19 mouse cellular contexts compared by ENCODE assay signal in genomic region chr9:30834565-30834905, GRCm38 (mm10).
DNase-seq lines count a peak whose midpoint lies in the region; ATAC-seq lines count a peak whose summit lies in the region.
"Had no signal": no experiment of that assay in that cellular context is flagged by ENCODE, and none has a peak within 500 bp of the region (broad histone marks: within the 10 kb centered on the region; RNA-seq: fewer than 3 reads in every experiment).

No protein-coding gene starts in this region.

- H3K4me1 ChIP-seq in hindbrain, embryonic 12.5 days = peaks cover 3% of the 10 kb centered on the region; the same call in 1 of the 2 replicates
- H3K4me1 ChIP-seq in hindbrain, embryonic 16.5 days (ENCODE audit: control insufficient read depth, insufficient read depth, low read depth, low read length) = no peaks in the 10 kb centered on the region
- H3K4me1 ChIP-seq in embryonic facial prominence, embryonic 10.5 days = peaks cover 20% of the 10 kb centered on the region
- peaks cover 3% of the 10 kb centered on the region; the same call in 1 of the 2 replicates for H3K4me1 ChIP-seq in limb, embryonic 11.5 days (ENCODE audit: control insufficient read depth, insufficient read depth, low read length)
- H3K4me1 ChIP-seq in liver, embryonic 11.5 days (replicated peaks; ENCODE audit: control insufficient read depth, insufficient read depth, low read length) = no peaks in the 10 kb centered on the region
- H3K4me1 ChIP-seq: liver, embryonic 13.5 days; midbrain, embryonic 12.5 days had no signal

- no peak overlapping the region for H3K4me3 ChIP-seq in hindbrain, embryonic 12.5 days
- no peak overlapping the region for H3K4me3 ChIP-seq in hindbrain, embryonic 16.5 days (ENCODE audit: low read length)
- H3K4me3 ChIP-seq in embryonic facial prominence, embryonic 10.5 days = peak overlapping the region; percentile 26
- no peak overlapping the region for H3K4me3 ChIP-seq in limb, embryonic 11.5 days (ENCODE audit: low read depth, low read length)
- H3K4me3 ChIP-seq in liver, embryonic 11.5 days (ENCODE audit: low read depth, low read length) = no peak overlapping the region
- H3K4me3 ChIP-seq: left cerebral cortex, adult 2 months; liver, embryonic 13.5 days; midbrain, embryonic 12.5 days; myocyte had no signal

- H3K27ac ChIP-seq in hindbrain, embryonic 12.5 days = peak overlapping the region; percentile 67
- H3K27ac ChIP-seq in hindbrain, embryonic 16.5 days (ENCODE audit: low read depth, low read length) = no peak overlapping the region
- peak overlapping the region; percentile 88 for H3K27ac ChIP-seq in embryonic facial prominence, embryonic 10.5 days (replicated peaks)
- peak overlapping the region; percentile 87 for H3K27ac ChIP-seq in limb, embryonic 11.5 days (replicated peaks; ENCODE audit: low read depth, low read length)
- H3K27ac ChIP-seq in liver, embryonic 11.5 days (ENCODE audit: low read depth, low read length) = no peak overlapping the region
- H3K27ac ChIP-seq: left cerebral cortex, adult 2 months; liver, embryonic 13.5 days; midbrain, embryonic 12.5 days had no signal

- no peaks in the 10 kb centered on the region for H3K9me3 ChIP-seq in hindbrain, embryonic 12.5 days (replicated peaks)
- H3K9me3 ChIP-seq in hindbrain, embryonic 16.5 days (ENCODE audit: control insufficient read depth, low read length) = no peaks in the 10 kb centered on the region
- no peaks in the 10 kb centered on the region for H3K9me3 ChIP-seq in embryonic facial prominence, embryonic 10.5 days
- no peaks in the 10 kb centered on the region for H3K9me3 ChIP-seq in limb, embryonic 11.5 days (ENCODE audit: control insufficient read depth, low read length)
- no peaks in the 10 kb centered on the region for H3K9me3 ChIP-seq in liver, embryonic 11.5 days (ENCODE audit: control insufficient read depth, low read length)
- H3K9me3 ChIP-seq: liver, embryonic 13.5 days; midbrain, embryonic 12.5 days had no signal

- no peaks in the 10 kb centered on the region for H3K27me3 ChIP-seq in hindbrain, embryonic 12.5 days
- H3K27me3 ChIP-seq in hindbrain, embryonic 16.5 days (replicated peaks; ENCODE audit: control insufficient read depth, insufficient read depth, low read length) = no peaks in the 10 kb centered on the region
- no peaks in the 10 kb centered on the region for H3K27me3 ChIP-seq in embryonic facial prominence, embryonic 10.5 days (replicated peaks; ENCODE audit: low read depth, poor library complexity, severe bottlenecking)
- no peaks in the 10 kb centered on the region for H3K27me3 ChIP-seq in limb, embryonic 11.5 days (ENCODE audit: control insufficient read depth, insufficient read depth, low read length)
- H3K27me3 ChIP-seq in liver, embryonic 11.5 days (replicated peaks; ENCODE audit: control insufficient read depth, insufficient read depth, low read length) = no peaks in the 10 kb centered on the region
- H3K27me3 ChIP-seq: liver, embryonic 13.5 days; midbrain, embryonic 12.5 days had no signal

- 58% methylated on average over 10 of the region's 10 CpGs for WGBS in hindbrain, embryonic 12.5 days
- WGBS in hindbrain, embryonic 16.5 days = 73% methylated on average over 10 of the region's 10 CpGs
- WGBS in embryonic facial prominence, embryonic 10.5 days = 24% methylated on average over 10 of the region's 10 CpGs
- 33% methylated on average over 10 of the region's 10 CpGs for WGBS in limb, embryonic 11.5 days
- 70% methylated on average over 10 of the region's 10 CpGs for WGBS in liver, embryonic 11.5 days

- no peak overlapping the region for H3K4me2 ChIP-seq in hindbrain, embryonic 12.5 days (replicated peaks)
- no peak overlapping the region for H3K4me2 ChIP-seq in hindbrain, embryonic 16.5 days (ENCODE audit: low read length)
- no peak overlapping the region for H3K4me2 ChIP-seq in limb, embryonic 11.5 days (ENCODE audit: low read depth, severe bottlenecking)
- no peak overlapping the region for H3K4me2 ChIP-seq in liver, embryonic 11.5 days
- H3K4me2 ChIP-seq: liver, embryonic 13.5 days; midbrain, embryonic 12.5 days had no signal

- no peaks in the 10 kb centered on the region for H3K36me3 ChIP-seq in hindbrain, embryonic 12.5 days
- no peaks in the 10 kb centered on the region for H3K36me3 ChIP-seq in hindbrain, embryonic 16.5 days (ENCODE audit: control insufficient read depth, insufficient read depth, low read length)
- no peaks in the 10 kb centered on the region for H3K36me3 ChIP-seq in embryonic facial prominence, embryonic 10.5 days (replicated peaks)
- H3K36me3 ChIP-seq in limb, embryonic 11.5 days (ENCODE audit: control insufficient read depth, insufficient read depth, low read length) = no peaks in the 10 kb centered on the region
- no peaks in the 10 kb centered on the region for H3K36me3 ChIP-seq in liver, embryonic 11.5 days (ENCODE audit: control insufficient read depth, insufficient read depth, low read length)
- H3K36me3 ChIP-seq: liver, embryonic 13.5 days; midbrain, embryonic 12.5 days had no signal

- intact Hi-C loops in heart, postnatal 25 days (cut with DNase I) = no loop called here

- ATAC-seq in hindbrain, embryonic 12.5 days (ENCODE audit: low FRiP score) = no peak
- ATAC-seq in hindbrain, embryonic 16.5 days = no peak
- ATAC-seq in limb, embryonic 11.5 days (ENCODE audit: insufficient number of reproducible peaks, low FRiP score, low TSS enrichment, low read depth) = peak; percentile 73
- ATAC-seq in liver, embryonic 11.5 days (replicated peaks; ENCODE audit: low FRiP score) = no peak
- ATAC-seq: forebrain, embryonic 14.5 days; Patski had no signal

- peak; percentile 7 for DNase-seq in ZHBTc4 (ENCODE audit: low read depth, low spot score)
- DNase-seq in embryonic facial prominence, embryonic 10.5 days (ENCODE audit: low spot score) = peak; percentile 61
- DNase-seq in limb, embryonic 11.5 days (ENCODE audit: low spot score) = peak; percentile 50
- DNase-seq in liver, embryonic 11.5 days (ENCODE audit: low spot score) = no peak
- no peak for DNase-seq in heart, postnatal 25 days (ENCODE audit: low spot score)
- no peak for DNase-seq in testis, postnatal 10 days (ENCODE audit: low spot score)
- DNase-seq: B cell, adult 2 months; cerebellum, adult 11 months; heart, adult 18-20 months; liver, embryonic 13.5 days; right cerebral cortex, postnatal 25 days; thymus, adult 2 months had no signal

- no peak overlapping the region for H3K9ac ChIP-seq in hindbrain, embryonic 12.5 days
- no peak overlapping the region for H3K9ac ChIP-seq in hindbrain, embryonic 16.5 days (ENCODE audit: low read depth, low read length)
- H3K9ac ChIP-seq in limb, embryonic 11.5 days (ENCODE audit: low read length) = no peak overlapping the region
- no peak overlapping the region for H3K9ac ChIP-seq in liver, embryonic 11.5 days (ENCODE audit: low read depth, low read length)
- H3K9ac ChIP-seq: liver, embryonic 13.5 days; midbrain, embryonic 12.5 days had no signal

Comparison
In these comparisons a context has a peak if more than half of its experiments do, and no peak if none do; other contexts are left out.
1. H3K27ac ChIP-seq: peak in hindbrain, embryonic 12.5 days (single experiment), embryonic facial prominence, embryonic 10.5 days (single experiment) and limb, embryonic 11.5 days (single experiment); none in hindbrain, embryonic 16.5 days (single experiment) and liver, embryonic 11.5 days (single experiment).
2. DNase-seq: peak in ZHBTc4 (single experiment), embryonic facial prominence, embryonic 10.5 days (single experiment) and limb, embryonic 11.5 days (single experiment); none in liver, embryonic 11.5 days (single experiment), heart, postnatal 25 days (single experiment) and testis, postnatal 10 days (single experiment).